Mouse (Mus musculus) embryonic facial prominence, embryonic 15.5 days (tissue): Measurements from ENCODE around the gene Lrrc51. TPM values are rescaled to one million over a fixed set of nuclear protein-coding genes. Genes with fewer than 3 reads are reported as not detected.

Experiments used
- ATAC-seq: fragments of 200-750 bp; cut with Nextera tagmentation; 2 replicates; pipeline ENCODE4 v1.8.0; 2017; ENCODE audit warnings: low read depth, moderate TSS enrichment; ENCODE audit not compliant: insufficient number of reproducible peaks, low FRiP score, low TSS enrichment
- H3K27ac ChIP-seq: fragments of 300-500 bp; sonication (generic); replicated peaks from 2 replicates; pipeline ENCODE4 v1.5.1; 2015; ENCODE audit warnings: mild to moderate bottlenecking, inconsistent platforms
- H3K27me3 ChIP-seq: fragments of 300-500 bp; sonication (generic); 2 replicates; pipeline ENCODE4 v1.6.1; 2015; ENCODE audit warnings: inconsistent platforms
- H3K36me3 ChIP-seq: fragments of 300-500 bp; sonication (generic); 2 replicates; pipeline ENCODE4 v1.6.1; 2015; ENCODE audit warnings: mild to moderate bottlenecking, inconsistent platforms
- H3K4me1 ChIP-seq: fragments of 300-500 bp; sonication (generic); 2 replicates; pipeline ENCODE4 v1.6.1; 2015; ENCODE audit warnings: inconsistent platforms
- H3K4me2 ChIP-seq: fragments of 300-500 bp; sonication (generic); replicated peaks from 2 replicates; pipeline ENCODE4 v1.6.1; 2015; ENCODE audit warnings: mild to moderate bottlenecking, inconsistent platforms
- H3K4me3 ChIP-seq: fragments of 300-500 bp; sonication (generic); replicated peaks from 2 replicates; pipeline ENCODE4 v1.5.1; 2015; ENCODE audit warnings: mild to moderate bottlenecking, inconsistent platforms
- H3K9ac ChIP-seq: fragments of 300-500 bp; sonication (generic); 2 replicates; pipeline ENCODE4 v1.6.1; 2015; ENCODE audit warnings: inconsistent platforms
- H3K9me3 ChIP-seq: fragments of 300-500 bp; sonication (generic); replicated peaks from 2 replicates; pipeline ENCODE4 v1.6.1; 2016; ENCODE audit warnings: inconsistent platforms
- WGBS: fragments of 180-500 bp; shearing (Covaris S2); methylation state at CpG from one replicate; pipeline ENCODE4 v1.1.7; 2015; 5-methylcytosine and 5-hydroxymethylcytosine counted together
- polyA plus RNA-seq: library from polyadenylated mRNA; unstranded; fragments of >200 nt; fragmentation: Nextera tagmentation; extraction: Ambion mirVana; gene quantifications from 2 replicates; pipeline ENCODE4 v1.2.1, GENCODE M21; 2015

Lrrc51 gene
- polyA plus RNA-seq, result 22.0 and 29.2 TPM in 2 replicates

- WGBS, result under 1% methylated on average over 40 of the region's 40 CpGs
- peak within 1 kb of the TSS; percentile 64 for H3K4me2 ChIP-seq
- no peaks in the 10 kb centered on the region for H3K36me3 ChIP-seq
- no peaks in the 10 kb centered on the region for H3K9me3 ChIP-seq
- H3K27ac ChIP-seq, result peak within 1 kb of the TSS; percentile 88
- H3K4me3 ChIP-seq, result peak within 1 kb of the TSS; percentile 91
- H3K27me3 ChIP-seq, result no peaks in the 10 kb centered on the region
- H3K4me1 ChIP-seq, result peaks cover 20% of the 10 kb centered on the region; the same call in 1 of the 2 replicates
- H3K9ac ChIP-seq, result peak within 1 kb of the TSS; percentile 82
- peak; percentile 97 for ATAC-seq
These were observed at the start of gene Lrrc51, which contains the start of gene Numa1 for GRCm38 (mm10) chr7:101933751-101934240. Lrrc51 (minus strand) TSS chr7:101933895. Numa1 (plus strand) TSS chr7:101934111.

- H3K4me2 ChIP-seq, result no peak overlapping the region
- no peak overlapping the region for H3K9ac ChIP-seq
- 77% methylated on average over 1 of the region's 1 CpGs for WGBS
- ATAC-seq, result 0 out of 2 replicates have a peak, but pooled peaks have one; percentile 34
- peaks cover 36% of the 10 kb centered on the region for H3K36me3 ChIP-seq
- H3K27me3 ChIP-seq, result no peaks in the 10 kb centered on the region
- no peak overlapping the region for H3K27ac ChIP-seq
- H3K4me3 ChIP-seq, result no peak overlapping the region
- H3K9me3 ChIP-seq, result no peaks in the 10 kb centered on the region
- H3K4me1 ChIP-seq, result 0 out of 2 replicates have a peak, but pooled peaks cover 5% of the 10 kb centered on the region
These were observed 49.0 kb upstream of the Lrrc51 start for GRCm38 (mm10) chr7:101982735-101983134.

DNA sequence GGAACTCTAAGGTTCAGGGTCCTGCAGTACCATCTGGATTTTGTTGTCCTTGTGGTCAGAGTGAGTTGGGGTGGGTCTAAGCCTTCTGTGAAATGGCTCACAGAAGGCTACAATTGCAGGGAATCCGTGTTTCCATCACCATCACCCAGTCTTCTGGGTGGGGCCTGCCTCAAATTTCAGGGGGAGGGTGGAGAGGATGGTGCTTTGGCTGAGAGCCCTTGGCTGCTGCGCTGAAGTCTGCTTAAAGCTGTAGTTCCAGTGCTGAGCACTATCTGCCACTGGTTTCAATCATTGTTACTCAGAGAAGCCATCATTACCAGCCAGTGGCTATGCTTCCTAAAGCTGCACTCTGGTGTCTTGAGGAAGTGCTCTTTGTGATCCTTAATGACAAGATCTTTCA lies 40.8 kb upstream of the Lrrc51 start:
- 0 out of 2 replicates have a peak, but pooled peaks have one; percentile 12 for ATAC-seq
- Histone ChIP-seq H3K4me2 (peak overlapping the region; percentile 26; the same call in 1 of the 2 replicates), H3K27me3 (no peaks in the 10 kb centered on the region), H3K36me3 (peaks cover 11% of the 10 kb centered on the region), H3K4me3 (no peak overlapping the region), H3K4me1 (peaks cover 45% of the 10 kb centered on the region), H3K9me3 (no peaks in the 10 kb centered on the region), H3K27ac (peak overlapping the region; percentile 81), H3K9ac (no peak overlapping the region)
- 16% methylated on average over 2 of the region's 2 CpGs for WGBS

- H3K4me3 ChIP-seq, result no peak overlapping the region
These were observed 40.0 kb upstream of the Lrrc51 start for GRCm38 (mm10) chr7:101973730-101974129.

GRCm38 (mm10) chr7:101971721-101972120 lies 38.0 kb upstream of the Lrrc51 start:
- Histone ChIP-seq H3K36me3 (peaks cover 1% of the 10 kb centered on the region; the same call in 1 of the 2 replicates), H3K9me3 (no peaks in the 10 kb centered on the region), H3K4me2 (peak overlapping the region; percentile 76), H3K9ac (peak overlapping the region; percentile 57), H3K27me3 (no peaks in the 10 kb centered on the region), H3K4me3 (peak overlapping the region; percentile 74), H3K27ac (peak overlapping the region; percentile 99), H3K4me1 (peaks cover 57% of the 10 kb centered on the region)
- ATAC-seq, result no peak
- WGBS, result 29% methylated on average over 2 of the region's 2 CpGs

More at GRCm38 (mm10) chr7:101973730-101974129, 40.0 kb upstream of the Lrrc51 start:
- H3K4me1 ChIP-seq, result peaks cover 50% of the 10 kb centered on the region
- peak overlapping the region; percentile 26; the same call in 1 of the 2 replicates for H3K4me2 ChIP-seq
- H3K9ac ChIP-seq, result no peak overlapping the region
- 23% methylated on average over 3 of the region's 3 CpGs for WGBS
- no peaks in the 10 kb centered on the region for H3K9me3 ChIP-seq
- H3K36me3 ChIP-seq, result peaks cover 11% of the 10 kb centered on the region
- H3K27me3 ChIP-seq, result no peaks in the 10 kb centered on the region
- H3K27ac ChIP-seq, result peak overlapping the region; percentile 81
- no peak for ATAC-seq

GRCm38 (mm10) chr7:101970821-101971461 lies 37.2 kb upstream of the Lrrc51 start:
- WGBS, result under 1% methylated on average over 19 of the region's 19 CpGs

GRCm38 (mm10) chr7:101970429-101970775 lies 36.7 kb upstream of the Lrrc51 start:
- Histone ChIP-seq H3K4me2 (peak overlapping the region; percentile 76), H3K4me3 (peak overlapping the region; percentile 74), H3K4me1 (peaks cover 52% of the 10 kb centered on the region), H3K9me3 (no peaks in the 10 kb centered on the region), H3K27me3 (no peaks in the 10 kb centered on the region), H3K27ac (peak overlapping the region; percentile 99), H3K9ac (peak overlapping the region; percentile 64), H3K36me3 (no peaks in the 10 kb centered on the region)
- 0% methylated on average over 13 of the region's 17 CpGs for WGBS
- ATAC-seq, result peak; percentile 68

More at GRCm38 (mm10) chr7:101970821-101971461, 37.2 kb upstream of the Lrrc51 start:
- Histone ChIP-seq H3K4me3 (peak overlapping the region; percentile 74), H3K9me3 (no peaks in the 10 kb centered on the region), H3K4me1 (peaks cover 53% of the 10 kb centered on the region), H3K36me3 (no peaks in the 10 kb centered on the region), H3K9ac (peak overlapping the region; percentile 57), H3K4me2 (peak overlapping the region; percentile 76), H3K27ac (peak overlapping the region; percentile 99), H3K27me3 (no peaks in the 10 kb centered on the region)
- ATAC-seq, result peak; percentile 59

DNA sequence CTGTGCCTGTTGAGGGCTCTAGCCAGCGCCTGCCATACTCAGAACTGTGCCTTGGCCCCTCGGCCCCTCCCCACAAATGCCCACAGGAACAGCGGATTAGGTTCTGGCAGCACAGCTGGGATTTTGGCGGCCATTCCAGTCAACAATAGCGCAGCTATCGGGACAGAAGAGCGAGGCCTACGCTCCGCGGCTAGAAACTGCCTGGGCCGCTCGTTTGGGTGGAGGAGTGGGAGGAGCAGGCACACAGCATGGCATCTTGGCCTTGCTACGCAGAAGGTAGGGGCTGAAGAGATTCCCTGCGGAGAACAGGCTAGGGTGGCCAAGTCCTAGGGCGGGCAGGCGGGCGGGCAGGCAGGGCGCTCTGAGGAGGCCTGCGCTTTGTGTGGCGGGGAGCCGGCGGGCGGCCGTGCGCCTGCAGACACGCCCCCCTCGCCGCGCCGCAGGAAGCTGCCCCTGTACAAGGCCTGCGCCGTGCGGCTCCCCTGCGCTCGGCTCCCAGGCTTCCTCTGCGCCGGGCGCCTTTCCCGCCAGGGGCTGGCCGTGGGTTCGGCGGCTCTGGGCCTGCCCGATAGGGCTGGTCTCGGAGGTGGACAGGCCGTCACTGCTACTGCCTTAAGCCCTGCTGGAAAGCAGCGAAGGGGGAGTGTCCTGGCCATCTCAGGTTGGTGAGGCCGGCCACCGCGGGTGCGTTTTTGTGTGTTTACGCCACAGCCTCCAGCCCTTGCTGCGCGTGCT lies 36.2 kb upstream of the Lrrc51 start:
- peak overlapping the region; percentile 76 for H3K4me2 ChIP-seq
- H3K4me3 ChIP-seq, result peak overlapping the region; percentile 74
- H3K4me1 ChIP-seq, result peaks cover 47% of the 10 kb centered on the region
- peak; percentile 92 for ATAC-seq
- WGBS, result under 1% methylated on average over 53 of the region's 53 CpGs
- no peaks in the 10 kb centered on the region for H3K9me3 ChIP-seq
- no peaks in the 10 kb centered on the region for H3K36me3 ChIP-seq
- peak overlapping the region; percentile 64 for H3K9ac ChIP-seq
- H3K27ac ChIP-seq, result peak overlapping the region; percentile 99
- H3K27me3 ChIP-seq, result no peaks in the 10 kb centered on the region

GRCm38 (mm10) chr7:101968751-101969150 lies 35.1 kb upstream of the Lrrc51 start:
- no peak for ATAC-seq
- H3K4me2 ChIP-seq, result no peak overlapping the region
- H3K9ac ChIP-seq, result no peak overlapping the region
- no peak overlapping the region; the same call in 1 of the 2 replicates for H3K4me3 ChIP-seq
- H3K27me3 ChIP-seq, result no peaks in the 10 kb centered on the region
- 50% methylated on average over 2 of the region's 2 CpGs for WGBS
- peak overlapping the region; percentile 99 for H3K27ac ChIP-seq
- H3K36me3 ChIP-seq, result no peaks in the 10 kb centered on the region
- peaks cover 36% of the 10 kb centered on the region for H3K4me1 ChIP-seq
- no peaks in the 10 kb centered on the region for H3K9me3 ChIP-seq

DNA sequence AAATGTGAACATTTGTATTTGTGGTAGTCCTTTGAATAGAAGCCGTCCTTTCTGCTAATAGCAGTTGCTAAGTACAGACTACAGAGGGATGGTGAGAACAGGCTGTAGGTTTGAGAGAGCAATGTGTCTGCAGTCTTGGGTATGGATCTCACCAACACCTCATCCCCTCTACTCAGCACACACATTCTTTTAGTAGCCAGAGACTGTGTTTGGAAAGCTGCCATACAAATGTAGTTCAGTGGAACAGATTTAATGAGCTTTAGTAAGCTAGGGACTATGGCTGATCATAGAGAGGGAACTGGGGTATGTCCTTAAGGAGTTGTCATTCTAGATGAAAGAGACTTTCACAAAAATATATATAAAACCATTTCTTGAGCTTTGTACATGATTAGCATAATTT lies 33.6 kb upstream of the Lrrc51 start:
- H3K36me3 ChIP-seq, result no peaks in the 10 kb centered on the region
- no peak overlapping the region for H3K4me2 ChIP-seq
- H3K9me3 ChIP-seq, result no peaks in the 10 kb centered on the region
- WGBS, result 85% methylated on average over 1 of the region's 1 CpGs
- no peaks in the 10 kb centered on the region for H3K27me3 ChIP-seq
- no peak overlapping the region for H3K27ac ChIP-seq
- H3K4me3 ChIP-seq, result no peak overlapping the region
- no peak for ATAC-seq
- no peak overlapping the region for H3K9ac ChIP-seq
- H3K4me1 ChIP-seq, result peaks cover 23% of the 10 kb centered on the region

GRCm38 (mm10) chr7:101965606-101966005 lies 31.9 kb upstream of the Lrrc51 start:
- Histone ChIP-seq H3K27ac (no peak overlapping the region), H3K36me3 (no peaks in the 10 kb centered on the region), H3K9ac (no peak overlapping the region), H3K9me3 (no peaks in the 10 kb centered on the region), H3K4me3 (no peak overlapping the region), H3K27me3 (no peaks in the 10 kb centered on the region), H3K4me2 (no peak overlapping the region), H3K4me1 (peaks cover 11% of the 10 kb centered on the region)
- no peak for ATAC-seq
- 62% methylated on average over 2 of the region's 2 CpGs for WGBS
